Mouse (Mus musculus): ENCODE measurements around the gene Olfr825.
"Not testable (repeated sequence)": the region's sequence is repeated elsewhere in the genome, so short reads cannot be mapped to it uniquely, and the experiment has no call there.

Gene Olfr825

GRCm38 (mm10) chr10:130166666-130167065 is at the start of gene Olfr825:
Gene Olfr825 (minus strand): TSS chr10:130166766.
- no peak for DNase-seq

- no peak for DNase-seq
Observed at GRCm38 (mm10) chr10:130214303-130214702, 47.7 kb upstream of the Olfr825 start, which contains the start of gene Olfr827. Gene Olfr827 (minus strand): TSS chr10:130214403.

- DNase-seq = no peak
Observed at GRCm38 (mm10) chr10:130184086-130184485, 17.5 kb upstream of the Olfr825 start, which contains the start of gene Olfr826. Gene Olfr826 (minus strand): TSS chr10:130184186.

GRCm38 (mm10) chr10:130165196-130165595 is 1.4 kb downstream of the Olfr825 start:
- no peak for DNase-seq

GRCm38 (mm10) chr10:130144121-130144520 is 22.4 kb downstream of the Olfr825 start:
- DNase-seq = no peak

- not testable (repeated sequence) for DNase-seq
Observed at GRCm38 (mm10) chr10:130142481-130142880, 24.1 kb downstream of the Olfr825 start.

- no peak for DNase-seq
Observed at GRCm38 (mm10) chr10:130134811-130135210, 31.8 kb downstream of the Olfr825 start.

GRCm38 (mm10) chr10:130129900-130130299 is 36.7 kb downstream of the Olfr825 start, which contains the start of gene Olfr824:
Gene Olfr824 (minus strand): TSS chr10:130130000.
- DNase-seq = not testable (repeated sequence)

GRCm38 (mm10) chr10:130116045-130116444 is 50.5 kb downstream of the Olfr825 start:
- not testable (repeated sequence) for DNase-seq

GRCm38 (mm10) chr10:130115283-130115682 is 51.3 kb downstream of the Olfr825 start, which contains the start of gene Olfr823:
Gene Olfr823 (minus strand): TSS chr10:130115383.
- not testable (repeated sequence) for DNase-seq

Data from kidney, postnatal 4 days (tissue).